ENCODE assay signal across 9 mouse cellular contexts in the genomic region with DNA sequence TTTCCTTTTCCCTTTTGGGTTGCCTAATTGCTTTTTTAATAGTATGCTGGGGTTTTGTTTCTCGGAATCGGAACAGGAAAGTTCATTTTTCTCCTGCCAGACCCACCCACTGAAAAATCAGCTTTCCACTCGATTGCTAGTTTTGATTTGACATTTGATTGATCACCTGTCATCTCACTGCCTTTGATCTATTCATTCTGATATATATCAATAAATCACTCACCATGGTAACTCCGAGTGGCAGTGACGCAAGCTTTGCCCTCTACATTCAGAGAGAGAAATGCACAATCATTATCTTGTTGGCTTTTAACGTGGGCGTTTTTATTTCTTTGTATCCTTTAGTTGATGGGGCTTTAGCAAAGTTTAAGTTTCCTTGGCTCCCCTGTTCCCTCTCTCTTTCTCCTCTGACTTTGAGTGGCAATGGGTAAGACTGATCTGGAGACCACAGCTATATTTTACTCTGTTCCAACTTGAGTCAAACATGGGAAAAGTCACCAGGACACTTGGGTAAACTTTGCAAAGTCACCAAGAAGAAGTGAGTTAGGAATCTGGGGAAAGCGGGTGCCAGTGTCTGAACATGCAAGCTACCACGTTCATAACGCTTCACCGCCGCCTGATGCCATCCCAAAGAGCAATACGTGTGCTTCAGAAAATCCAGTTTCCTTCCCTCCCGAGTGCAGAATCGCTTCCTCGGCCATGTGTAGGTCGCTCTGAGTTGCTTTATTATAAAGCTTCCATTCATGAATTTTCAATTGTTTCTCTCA. TPM values are rescaled to one million over a fixed set of nuclear protein-coding genes. Genes with fewer than 3 reads are reported as not detected.
DNase-seq lines count a peak whose midpoint lies in the region; ATAC-seq and TF ChIP-seq lines count a peak whose summit lies in the region.
"Had no signal": no experiment of that assay in that cellular context is flagged by ENCODE, and none has a peak within 500 bp of the region (broad histone marks: within the 10 kb centered on the region; RNA-seq: fewer than 3 reads in every experiment).

No protein-coding gene starts in this region.

- DNase-seq in kidney, postnatal 0 days (ENCODE audit: low spot score) = peak; percentile 52
- DNase-seq in kidney, postnatal 14 days = no peak
- DNase-seq in forebrain, embryonic 10.5 days (ENCODE audit: extremely low spot score, low spot score) = no peak
- no peak for DNase-seq in right cerebral cortex, postnatal 25 days
- DNase-seq in thymus, postnatal 36 days = no peak
- DNase-seq in lung, postnatal 10 days = no peak

- peak overlapping the region; percentile 89 for H3K9ac ChIP-seq in kidney, postnatal 0 days (ENCODE audit: low read depth, low read length)
- peak overlapping the region; percentile 85 for H3K9ac ChIP-seq in intestine, postnatal 0 days (ENCODE audit: low read depth, low read length)
- H3K9ac ChIP-seq in neural tube, embryonic 14.5 days (replicated peaks; ENCODE audit: low read depth, low read length) = peak overlapping the region; percentile 97

- H3K27me3 ChIP-seq in kidney, postnatal 0 days (ENCODE audit: insufficient read depth, low read length) = no peaks in the 10 kb centered on the region
- H3K27me3 ChIP-seq in forebrain, embryonic 10.5 days (ENCODE audit: poor library complexity, severe bottlenecking) = peaks cover 21% of the 10 kb centered on the region
- H3K27me3 ChIP-seq in intestine, postnatal 0 days (replicated peaks; ENCODE audit: control insufficient read depth, insufficient read depth, low read length) = no peaks in the 10 kb centered on the region
- H3K27me3 ChIP-seq in neural tube, embryonic 14.5 days (ENCODE audit: control insufficient read depth, insufficient read depth, low read length) = no peaks in the 10 kb centered on the region

- peak overlapping the region; percentile 83 for H3K4me3 ChIP-seq in kidney, postnatal 0 days (replicated peaks; ENCODE audit: low read depth, low read length)
- H3K4me3 ChIP-seq in forebrain, embryonic 10.5 days = peak overlapping the region; percentile 65; the same call in 1 of the 2 replicates
- H3K4me3 ChIP-seq in intestine, postnatal 0 days (ENCODE audit: low read depth, low read length) = peak overlapping the region; percentile 85
- peak overlapping the region; percentile 79 for H3K4me3 ChIP-seq in neural tube, embryonic 14.5 days (ENCODE audit: low read depth, low read length)
- H3K4me3 ChIP-seq: myocyte had no signal

- peak overlapping the region; percentile 87 for H3K4me2 ChIP-seq in kidney, postnatal 0 days (ENCODE audit: low read length)
- H3K4me2 ChIP-seq in intestine, postnatal 0 days (replicated peaks; ENCODE audit: low read depth) = peak overlapping the region; percentile 94
- peak overlapping the region; percentile 76 for H3K4me2 ChIP-seq in neural tube, embryonic 14.5 days (ENCODE audit: low read depth, low read length)

- TF ChIP-seq CTCF in kidney, postnatal 0 days (IDR thresholded peaks at IDR 0.05; ENCODE audit: low read depth) = no peak
- no peak for TF ChIP-seq CTCF in intestine, postnatal 0 days (IDR thresholded peaks at IDR 0.05; ENCODE audit: low read depth)

- peak overlapping the region; percentile 93 for H3K27ac ChIP-seq in kidney, postnatal 0 days
- no peak overlapping the region for H3K27ac ChIP-seq in forebrain, embryonic 10.5 days
- H3K27ac ChIP-seq in intestine, postnatal 0 days (ENCODE audit: low read depth, low read length) = peak overlapping the region; percentile 84
- H3K27ac ChIP-seq in neural tube, embryonic 14.5 days (ENCODE audit: low read depth, low read length) = peak overlapping the region; percentile 90

- no peaks in the 10 kb centered on the region for H3K36me3 ChIP-seq in kidney, postnatal 0 days (ENCODE audit: insufficient read depth, low read length)
- no peaks in the 10 kb centered on the region for H3K36me3 ChIP-seq in forebrain, embryonic 10.5 days (replicated peaks)
- no peaks in the 10 kb centered on the region for H3K36me3 ChIP-seq in intestine, postnatal 0 days (ENCODE audit: control insufficient read depth, insufficient read depth)
- H3K36me3 ChIP-seq in neural tube, embryonic 14.5 days (ENCODE audit: control insufficient read depth, insufficient read depth, low read length) = no peaks in the 10 kb centered on the region

- ATAC-seq in kidney, postnatal 0 days (replicated peaks; ENCODE audit: low FRiP score, low read depth) = no peak
- ATAC-seq in intestine, postnatal 0 days = no peak
- ATAC-seq in neural tube, embryonic 14.5 days (ENCODE audit: low read depth) = no peak

- no peaks in the 10 kb centered on the region for H3K9me3 ChIP-seq in kidney, postnatal 0 days (replicated peaks; ENCODE audit: low read length)
- no peaks in the 10 kb centered on the region for H3K9me3 ChIP-seq in forebrain, embryonic 10.5 days
- no peaks in the 10 kb centered on the region for H3K9me3 ChIP-seq in intestine, postnatal 0 days (ENCODE audit: control insufficient read depth)
- H3K9me3 ChIP-seq in neural tube, embryonic 14.5 days (ENCODE audit: control insufficient read depth, low read length) = no peaks in the 10 kb centered on the region

- peaks cover 27% of the 10 kb centered on the region for H3K4me1 ChIP-seq in kidney, postnatal 0 days (replicated peaks; ENCODE audit: insufficient read depth, low read length)
- H3K4me1 ChIP-seq in forebrain, embryonic 10.5 days = peaks cover 27% of the 10 kb centered on the region
- no peaks in the 10 kb centered on the region for H3K4me1 ChIP-seq in intestine, postnatal 0 days (replicated peaks; ENCODE audit: control insufficient read depth, insufficient read depth, low read length)
- peaks cover 11% of the 10 kb centered on the region; the same call in 1 of the 2 replicates for H3K4me1 ChIP-seq in neural tube, embryonic 14.5 days (ENCODE audit: control insufficient read depth, insufficient read depth, low read length)

- 4% methylated on average over 17 of the region's 17 CpGs for WGBS in kidney, postnatal 0 days
- WGBS in forebrain, embryonic 10.5 days = 71% methylated on average over 17 of the region's 17 CpGs
- WGBS in intestine, postnatal 0 days = 23% methylated on average over 17 of the region's 17 CpGs
- WGBS in neural tube, embryonic 14.5 days = 7% methylated on average over 17 of the region's 17 CpGs

RNA-seq across cellular contexts. Expression of gene Tshz2, which starts 2.0 kb away (rescaled TPM):
- polyA plus RNA-seq in kidney, postnatal 0 days (2015; fragmentation: Nextera tagmentation; extraction: Ambion mirVana) = 9.8 and 10.7 TPM in 2 replicates
- 0.88 and 0.98 TPM in 2 replicates for polyA plus RNA-seq in forebrain, embryonic 10.5 days (2016; fragmentation: Nextera tagmentation; extraction: Ambion mirVana)
- 6.3 and 6.6 TPM in 2 replicates for polyA plus RNA-seq in intestine, postnatal 0 days (2015; fragmentation: Nextera tagmentation; extraction: Ambion mirVana)
- 54.5 and 58.5 TPM in 2 replicates for polyA plus RNA-seq in neural tube, embryonic 14.5 days (2014; fragmentation: Nextera tagmentation; extraction: Ambion mirVana)
- polyA plus RNA-seq: myocyte had no signal

RNA-seq across cellular contexts. Expression of gene Gm11011, which starts 47.3 kb away (rescaled TPM):
- polyA plus RNA-seq in kidney, postnatal 0 days (2015; fragmentation: Nextera tagmentation; extraction: Ambion mirVana) = not detected in 2 replicates
- polyA plus RNA-seq in forebrain, embryonic 10.5 days (2016; fragmentation: Nextera tagmentation; extraction: Ambion mirVana) = not detected in 2 replicates
- polyA plus RNA-seq in intestine, postnatal 0 days (2015; fragmentation: Nextera tagmentation; extraction: Ambion mirVana) = not detected in 2 replicates
- polyA plus RNA-seq in neural tube, embryonic 14.5 days (2014; fragmentation: Nextera tagmentation; extraction: Ambion mirVana) = not detected in 2 replicates
- polyA plus RNA-seq: myocyte had no signal
